Mouse (Mus musculus) cerebellum, adult 18-20 months (tissue): ENCODE data around the gene Wt1.

Experiments used
- DNase-seq, 2 experiments: peaks; one replicate each; pipeline ENCODE4 v3.0.0; 2021

Gene Wt1

DNA sequence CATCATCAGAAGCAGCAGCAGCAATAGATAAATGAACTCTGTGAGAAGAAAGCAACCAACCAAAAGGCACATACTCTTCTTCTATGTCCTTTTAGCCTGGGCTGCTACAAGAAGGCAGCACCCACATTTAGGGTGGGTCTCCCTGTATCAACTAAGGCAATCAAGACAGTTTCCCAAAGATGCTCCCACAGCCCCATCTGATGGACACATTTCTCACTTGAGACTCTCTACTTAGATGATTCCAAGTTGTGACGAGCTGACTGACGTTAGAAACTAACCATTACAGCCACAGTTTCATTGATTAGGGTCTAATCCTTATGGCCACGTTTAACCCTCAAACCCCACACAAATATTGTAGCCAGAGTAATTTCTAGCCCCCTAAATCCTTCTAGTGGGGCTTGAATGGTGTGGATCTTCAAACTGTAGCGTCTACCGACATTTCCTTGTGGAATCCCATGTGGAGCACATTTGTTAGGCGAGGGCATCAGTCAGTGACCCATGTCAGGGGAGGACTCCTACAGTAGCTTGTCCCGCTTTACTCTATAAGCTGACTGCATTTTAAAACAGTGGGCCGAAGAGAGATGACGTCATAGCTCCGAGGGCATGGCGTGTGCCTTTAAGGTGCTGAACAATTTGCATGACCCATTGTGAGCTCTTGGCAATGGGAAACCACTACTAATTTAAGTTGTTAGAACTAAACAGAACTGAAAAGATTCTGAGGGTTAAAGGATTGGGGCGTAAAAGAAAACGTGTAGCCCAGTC lies 59.6 kb downstream of the Wt1 start:
- DNase-seq = no peak

DNA sequence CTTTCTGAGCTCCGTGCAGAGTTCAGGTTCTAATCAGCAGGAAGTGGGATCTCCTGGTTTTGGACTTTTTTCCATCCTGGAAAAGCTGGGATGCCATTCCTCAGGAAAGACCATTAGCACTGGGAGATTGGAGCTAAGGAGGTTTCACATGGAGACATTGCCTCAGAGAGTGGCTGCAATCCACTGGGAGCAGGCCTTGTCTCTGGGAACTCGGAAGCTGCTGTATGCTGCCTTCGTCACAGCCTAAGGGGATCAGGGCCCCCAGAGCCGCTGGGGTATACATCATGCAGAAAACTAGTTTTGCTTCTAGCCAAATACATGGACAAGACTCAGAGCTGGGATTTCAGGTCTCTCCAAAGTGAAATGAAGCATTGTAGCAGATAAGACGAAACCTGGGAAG lies 60.3 kb downstream of the Wt1 start:
- no peak for DNase-seq

DNA sequence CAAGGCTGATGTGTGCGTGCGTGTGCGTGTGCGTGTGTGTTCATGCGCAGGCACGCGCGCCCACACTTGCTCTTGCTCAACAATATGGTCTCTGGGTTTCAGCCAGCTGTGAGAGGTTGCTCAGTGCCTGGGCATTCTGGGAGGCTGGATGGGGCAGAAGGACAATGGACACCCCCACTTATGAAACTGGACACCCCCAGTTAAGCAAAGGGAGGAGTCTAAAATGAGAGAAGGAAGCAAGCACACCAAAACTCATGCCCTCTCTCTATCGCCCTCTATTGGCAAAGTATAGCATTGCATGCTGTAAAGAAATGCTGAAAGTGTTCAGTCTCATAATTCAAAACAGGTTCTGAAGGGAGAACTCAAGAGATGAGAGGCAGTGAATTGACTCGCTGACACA lies 61.9 kb downstream of the Wt1 start:
- no peak for DNase-seq

DNA sequence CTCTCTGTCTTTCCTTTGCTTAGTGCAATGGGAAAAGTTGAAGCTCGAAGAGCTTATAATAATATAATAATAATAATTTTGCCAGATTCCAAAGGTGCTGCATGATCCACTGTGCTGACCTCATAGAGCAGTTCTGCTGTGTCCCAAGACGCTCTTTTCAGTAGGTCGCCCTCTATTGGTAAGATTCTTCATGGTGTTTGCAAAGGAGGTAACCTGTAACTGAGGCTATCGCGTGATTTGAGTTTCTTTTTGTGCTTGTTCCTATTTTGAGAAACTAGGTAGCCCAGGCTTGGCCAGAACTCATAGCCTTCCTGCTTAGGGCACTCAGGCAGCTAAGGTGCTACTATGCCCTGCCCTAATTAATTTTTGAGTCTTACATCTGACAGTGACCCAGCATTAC lies 63.0 kb downstream of the Wt1 start:
- DNase-seq = no peak

DNA sequence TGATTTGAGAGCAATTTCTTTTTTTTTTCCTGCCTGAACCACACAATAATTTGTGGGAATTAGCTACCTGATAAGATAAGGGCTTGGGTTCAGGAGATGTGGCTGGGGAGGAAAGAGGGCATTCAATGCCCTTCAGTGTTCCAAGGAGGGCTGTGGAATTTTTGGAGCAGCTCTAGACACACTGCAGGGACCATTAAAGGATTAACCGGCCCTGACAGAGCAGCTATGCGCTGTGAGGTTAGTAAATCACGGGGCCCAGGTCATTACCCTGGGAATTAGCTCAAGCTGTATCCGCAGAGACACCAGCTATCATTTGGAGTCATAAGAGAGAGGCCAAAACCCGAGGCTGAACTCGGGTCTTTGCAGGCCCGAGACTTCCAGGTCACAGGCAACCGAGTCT lies 73.8 kb downstream of the Wt1 start:
- DNase-seq = no peak

DNA sequence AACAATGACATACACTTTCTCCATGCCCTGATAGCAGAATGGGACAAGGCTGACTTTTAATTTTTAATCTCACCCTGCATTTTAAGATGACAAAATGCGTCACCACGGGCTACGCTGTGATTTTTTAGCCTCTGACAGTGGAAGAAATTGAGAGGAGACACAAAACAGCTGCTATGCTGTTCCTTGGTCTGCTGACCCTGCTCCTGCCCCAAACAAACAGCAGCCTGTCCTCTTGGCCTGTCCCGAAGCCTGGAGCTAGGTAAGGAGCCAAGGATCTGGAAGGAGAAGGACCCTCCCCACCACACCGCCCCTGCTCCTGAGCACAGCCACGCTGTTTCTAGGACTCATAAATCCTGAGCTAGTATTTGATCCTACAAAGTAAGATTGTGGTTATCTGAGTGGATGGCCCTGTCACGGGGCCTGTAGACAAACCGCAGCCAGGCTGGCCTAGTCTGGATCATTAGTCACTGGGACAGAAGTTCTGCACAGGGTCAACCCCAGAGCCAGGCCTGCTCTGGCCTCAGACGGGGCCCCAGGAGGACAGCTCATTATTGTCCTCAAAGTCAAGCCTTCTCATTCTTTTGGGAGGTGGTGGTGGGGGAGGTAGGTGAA lies 80.3 kb downstream of the Wt1 start:
- DNase-seq = no peak

DNA sequence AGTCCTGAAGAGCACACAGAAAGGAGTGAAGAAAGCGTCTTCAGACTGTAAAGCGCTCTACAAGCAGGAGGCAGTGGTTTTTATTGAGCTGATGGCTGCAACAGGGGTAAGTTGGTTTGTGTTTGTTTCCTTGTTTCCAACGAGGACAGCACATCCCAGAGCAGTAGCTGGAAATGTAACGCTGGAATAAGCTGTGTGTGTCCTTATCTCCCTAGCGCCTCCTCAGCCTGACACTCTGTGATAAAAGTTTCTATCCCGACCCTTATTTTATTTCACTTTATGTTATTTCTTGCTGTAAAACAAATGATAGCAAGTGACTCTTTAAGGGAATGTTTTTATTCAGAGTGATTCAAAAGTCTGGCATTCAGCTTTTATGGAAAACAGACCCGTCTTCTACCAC lies 86.5 kb downstream of the Wt1 start:
- DNase-seq = no peak

DNA sequence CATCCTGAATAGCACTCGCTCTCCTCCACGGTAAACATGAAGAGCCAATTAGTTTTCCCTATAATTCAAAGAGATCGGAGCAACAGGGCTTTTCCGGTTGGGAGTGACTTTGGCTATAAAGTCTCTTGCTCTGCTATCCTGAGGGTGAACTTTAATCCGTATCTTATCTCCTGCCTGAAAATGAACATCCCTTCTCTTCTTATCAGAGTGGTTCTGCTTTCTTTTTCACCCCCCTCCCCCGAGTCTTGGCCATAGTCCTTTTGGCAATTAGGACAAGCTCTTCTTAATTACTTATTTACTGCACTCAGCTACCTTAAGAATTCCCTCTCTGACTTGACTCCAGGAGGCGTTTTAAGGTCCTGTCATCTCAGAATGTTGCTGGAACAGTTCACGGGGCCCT lies 89.6 kb downstream of the Wt1 start:
- no peak for DNase-seq

DNA sequence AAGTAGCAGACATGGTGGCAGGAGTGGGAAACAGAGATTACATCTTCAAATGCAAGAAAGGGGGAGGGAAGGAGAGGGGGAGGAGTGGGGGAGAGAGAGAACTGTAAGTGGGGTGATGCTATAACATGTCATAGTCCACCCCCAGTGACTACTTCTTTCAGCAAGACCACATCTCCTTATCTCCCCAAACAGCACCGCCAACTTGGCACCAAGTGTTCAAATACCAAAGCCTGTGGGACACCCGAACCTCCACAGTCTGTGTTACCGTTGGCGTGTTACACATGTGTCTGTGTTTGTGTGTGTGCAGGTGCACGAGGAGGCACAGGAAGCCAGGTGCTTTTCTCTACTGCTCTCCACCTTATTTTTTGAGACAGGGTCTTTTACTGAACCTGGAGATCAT lies 92.9 kb downstream of the Wt1 start:
- DNase-seq = no peak

DNA sequence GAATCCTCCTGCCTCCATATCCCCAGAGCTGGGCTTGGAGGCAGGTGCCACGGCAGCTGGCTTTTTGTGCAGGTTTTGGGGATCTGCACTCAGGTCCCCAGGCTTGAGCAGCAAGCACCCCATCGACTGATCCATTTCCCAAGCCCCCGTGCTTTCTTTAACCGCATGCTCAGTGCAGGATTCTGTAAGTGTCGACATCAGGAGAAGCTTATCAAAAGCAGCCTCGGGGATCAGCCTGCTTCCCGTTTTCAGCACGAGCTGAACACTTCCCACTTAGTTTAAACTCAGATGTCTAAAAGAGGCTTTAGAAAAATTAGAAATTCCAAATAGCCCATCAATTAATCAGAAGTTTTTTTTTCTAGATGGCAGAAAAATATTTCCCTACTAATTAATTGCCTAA lies 93.3 kb downstream of the Wt1 start:
- no peak for DNase-seq

DNA sequence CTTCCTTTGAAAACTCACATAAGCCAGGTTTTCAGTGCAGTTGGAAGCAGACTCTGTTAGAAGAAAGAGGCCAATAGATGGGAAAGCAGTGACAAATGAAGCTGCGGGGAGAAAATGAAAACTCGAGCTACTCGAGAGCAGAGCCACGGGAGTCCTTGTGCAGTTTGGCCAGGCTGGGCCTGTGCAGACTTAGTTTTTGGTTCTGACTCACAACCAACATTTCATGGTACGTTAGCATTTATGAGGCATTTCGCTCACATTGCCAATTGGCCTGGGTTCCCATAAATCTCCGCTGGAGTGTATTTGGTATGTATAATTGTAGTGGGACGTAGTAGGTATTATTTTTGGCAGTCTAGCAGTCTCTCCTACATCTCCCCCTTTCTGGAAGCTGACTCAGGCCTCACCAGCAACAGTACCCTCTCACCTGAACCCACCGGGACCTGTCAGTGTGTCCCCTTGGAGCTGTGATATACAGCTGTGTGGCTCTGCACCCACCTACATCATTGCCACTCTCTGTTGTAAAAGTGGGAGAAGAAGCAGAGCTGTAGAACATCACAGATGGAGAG lies 94.5 kb downstream of the Wt1 start:
- no peak for DNase-seq
